Mouse (Mus musculus) spleen, adult 2 months (tissue): ENCODE results near the gene Spata17.

Experiments used
- CTCF ChIP-seq: fragments of 200-500 bp; IDR thresholded peaks from 2 replicates; pipeline ENCODE4 v1.5.1; 2011; ENCODE audit warnings: mild to moderate bottlenecking, inconsistent platforms; ENCODE audit not compliant: insufficient read depth, insufficient read length, insufficient replicate concordance; ENCODE audit errors: extremely low read depth
- POLR2A ChIP-seq: fragments of 200-500 bp; IDR thresholded peaks from 2 replicates; pipeline ENCODE4 v1.6.1; 2011; ENCODE audit warnings: low read depth, low read length, inconsistent platforms

DNA sequence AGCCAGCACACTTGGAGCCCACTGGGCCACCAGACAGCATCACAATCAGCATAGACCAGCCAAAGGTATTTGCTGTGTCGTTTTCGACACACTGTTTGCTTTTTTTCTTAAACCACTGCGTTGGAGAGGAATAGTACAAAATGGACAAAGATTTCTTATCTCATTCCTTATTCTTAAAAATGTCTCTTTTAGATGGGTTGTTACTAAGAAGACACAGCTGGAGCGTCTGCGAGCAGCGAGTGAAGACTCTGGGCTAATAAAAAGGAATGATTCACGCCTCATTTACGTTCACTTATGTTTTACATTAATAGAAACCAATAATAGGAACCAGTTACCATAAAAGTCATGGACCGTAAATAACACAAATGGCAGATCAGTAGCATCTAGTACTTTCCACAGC is 101.5 kb downstream of the Spata17 start:
- TF ChIP-seq CTCF = no peak
- TF ChIP-seq POLR2A = no peak
